Mouse (Mus musculus) liver, embryonic 16.5 days (tissue): ENCODE measurements around the gene Zkscan5. TPM values are rescaled to one million over a fixed set of nuclear protein-coding genes. Genes with fewer than 3 reads are reported as not detected.

Experiments
- ATAC-seq: fragments of 200-750 bp; cut with Nextera tagmentation; 2 replicates; pipeline ENCODE4 v1.8.0; 2017; ENCODE audit warnings: low read depth, mild to moderate bottlenecking, moderate number of reproducible peaks, moderate library complexity
- H3K27ac ChIP-seq: fragments of 300-500 bp; sonication (generic); 2 replicates; pipeline ENCODE4 v1.5.1; 2014; ENCODE audit warnings: mild to moderate bottlenecking, low read length
- H3K27me3 ChIP-seq: fragments of 300-500 bp; sonication (generic); 2 replicates; pipeline ENCODE4 v1.6.1; 2014; ENCODE audit warnings: low read depth, low read length, mixed read lengths; ENCODE audit not compliant: control insufficient read depth, insufficient read depth
- H3K36me3 ChIP-seq: fragments of 300-500 bp; sonication (generic); 2 replicates; pipeline ENCODE4 v1.6.1; 2014; ENCODE audit warnings: mild to moderate bottlenecking; ENCODE audit not compliant: control insufficient read depth, insufficient read depth
- H3K4me1 ChIP-seq: fragments of 300-500 bp; sonication (generic); 2 replicates; pipeline ENCODE4 v1.6.1; 2014; ENCODE audit warnings: low read depth, low read length, mixed read lengths; ENCODE audit not compliant: control insufficient read depth
- H3K4me2 ChIP-seq: fragments of 300-500 bp; sonication (generic); 2 replicates; pipeline ENCODE4 v1.6.1; 2014; ENCODE audit warnings: low read depth, low read length, mixed read lengths
- H3K4me3 ChIP-seq: fragments of 300-500 bp; sonication (generic); 2 replicates; pipeline ENCODE4 v1.5.1; 2014; ENCODE audit warnings: low read depth, mild to moderate bottlenecking, low read length
- H3K9ac ChIP-seq: fragments of 300-500 bp; sonication (generic); 2 replicates; pipeline ENCODE4 v1.6.1; 2014; ENCODE audit warnings: low read depth, low read length
- H3K9me3 ChIP-seq: fragments of 300-500 bp; sonication (generic); replicated peaks from 2 replicates; pipeline ENCODE4 v1.6.1; 2016; ENCODE audit warnings: low read length; ENCODE audit not compliant: control insufficient read depth
- WGBS: fragments of 180-500 bp; shearing (Covaris S2); extraction: QIAGEN DNeasy Blood & Tissue Kit; methylation state at CpG from one replicate; pipeline ENCODE4 v1.1.7; 2014; ENCODE audit not compliant: insufficient replicate concordance; 5-methylcytosine and 5-hydroxymethylcytosine counted together
- polyA plus RNA-seq: library from polyadenylated mRNA; unstranded; fragments of >200 nt; fragmentation: Nextera tagmentation; extraction: Ambion mirVana; gene quantifications from 2 replicates; pipeline ENCODE4 v1.2.1, GENCODE M21; 2015

The Zkscan5 gene
- polyA plus RNA-seq, 1 experiment from 2014 or later = 4.3 TPM

DNA sequence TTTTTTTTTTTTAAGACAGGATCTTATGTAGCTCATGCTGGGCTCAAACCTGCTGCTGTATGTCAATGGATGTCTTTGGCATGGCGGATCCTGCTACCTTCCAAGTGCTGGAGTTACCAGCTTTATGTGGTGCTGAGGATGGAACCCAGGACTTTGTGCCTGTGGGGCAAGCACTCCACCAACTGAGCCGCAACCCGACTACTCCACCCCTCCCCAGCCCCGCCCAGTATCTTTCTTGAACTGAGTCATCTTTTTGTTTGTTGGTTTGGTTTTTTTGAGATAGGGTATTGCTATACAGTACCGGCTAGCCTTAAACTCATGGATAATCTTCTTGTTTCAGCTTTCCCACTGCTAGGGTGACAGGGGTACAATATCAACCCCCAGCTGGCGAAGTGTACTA, 14.9 kb upstream of the Zkscan5 start:
- ATAC-seq = peak; percentile 10; the same call in 1 of the 2 replicates
- peak overlapping the region; percentile 91 for H3K4me3 ChIP-seq
- peaks cover 21% of the 10 kb centered on the region for H3K36me3 ChIP-seq
- H3K9me3 ChIP-seq = no peaks in the 10 kb centered on the region
- H3K4me1 ChIP-seq = peaks cover 27% of the 10 kb centered on the region
- 30% methylated on average over 6 of the region's 6 CpGs for WGBS
- peak overlapping the region; percentile 85 for H3K4me2 ChIP-seq
- H3K9ac ChIP-seq = no peak overlapping the region; the same call in 1 of the 2 replicates
- no peak overlapping the region for H3K27ac ChIP-seq
- H3K27me3 ChIP-seq = no peaks in the 10 kb centered on the region

- peak overlapping the region; percentile 85 for H3K4me2 ChIP-seq
- peak overlapping the region; percentile 83 for H3K27ac ChIP-seq
- peaks cover 25% of the 10 kb centered on the region for H3K36me3 ChIP-seq
- peak; percentile 12; the same call in 1 of the 2 replicates for ATAC-seq
- H3K4me3 ChIP-seq = peak overlapping the region; percentile 91
- 18% methylated on average over 5 of the region's 5 CpGs for WGBS
- H3K9ac ChIP-seq = peak overlapping the region; percentile 93
- no peaks in the 10 kb centered on the region for H3K9me3 ChIP-seq
- no peaks in the 10 kb centered on the region for H3K27me3 ChIP-seq
- peaks cover 27% of the 10 kb centered on the region for H3K4me1 ChIP-seq
Observed at GRCm38 (mm10) chr5:145190373-145190772, 14.0 kb upstream of the Zkscan5 start.

- H3K36me3 ChIP-seq = peaks cover 32% of the 10 kb centered on the region
- H3K9me3 ChIP-seq = no peaks in the 10 kb centered on the region
- peaks cover 27% of the 10 kb centered on the region for H3K4me1 ChIP-seq
- H3K9ac ChIP-seq = peak overlapping the region; percentile 93
- under 1% methylated on average over 41 of the region's 41 CpGs for WGBS
- peak overlapping the region; percentile 83 for H3K27ac ChIP-seq
- peak; percentile 89 for ATAC-seq
- peak overlapping the region; percentile 91 for H3K4me3 ChIP-seq
- H3K27me3 ChIP-seq = no peaks in the 10 kb centered on the region
- H3K4me2 ChIP-seq = peak overlapping the region; percentile 85
Observed at GRCm38 (mm10) chr5:145190875-145191798, 13.2 kb upstream of the Zkscan5 start.

- Histone ChIP-seq H3K4me3 (peak within 1 kb of the TSS; percentile 91), H3K36me3 (peaks cover 24% of the 10 kb centered on the region), H3K27me3 (no peaks in the 10 kb centered on the region), H3K4me2 (peak within 1 kb of the TSS; percentile 85), H3K27ac (peak within 1 kb of the TSS; percentile 83), H3K9me3 (no peaks in the 10 kb centered on the region), H3K4me1 (peaks cover 27% of the 10 kb centered on the region), H3K9ac (peak within 1 kb of the TSS; percentile 93)
- no peak for ATAC-seq
- WGBS = 74% methylated on average over 2 of the region's 2 CpGs
Observed at GRCm38 (mm10) chr5:145191962-145192361, 12.4 kb upstream of the Zkscan5 start, which contains the start of gene Atp5j2. Gene Atp5j2, minus strand, starts transcription at chr5:145192062.

DNA sequence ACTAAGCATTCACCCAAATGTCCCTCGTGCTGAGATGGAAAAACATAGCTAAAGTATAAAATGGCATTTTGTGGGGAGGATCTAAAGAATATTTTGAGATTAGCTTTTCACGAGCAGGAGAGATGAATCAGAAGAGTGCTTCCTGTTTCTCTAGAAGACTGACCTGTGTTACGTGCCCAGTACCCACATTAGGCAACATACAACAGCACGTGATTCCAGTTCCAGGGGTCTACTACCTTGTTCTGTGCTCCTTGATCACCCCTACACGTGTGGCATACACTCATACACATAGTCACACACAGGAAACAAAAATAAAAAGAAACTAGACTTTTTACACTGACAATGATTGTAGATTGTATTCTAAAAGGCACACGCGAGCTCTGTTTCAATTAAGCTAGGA, 4.0 kb upstream of the Zkscan5 start:
- peak overlapping the region; percentile 92; the same call in 1 of the 2 replicates for H3K9ac ChIP-seq
- H3K4me3 ChIP-seq = peak overlapping the region; percentile 98

DNA sequence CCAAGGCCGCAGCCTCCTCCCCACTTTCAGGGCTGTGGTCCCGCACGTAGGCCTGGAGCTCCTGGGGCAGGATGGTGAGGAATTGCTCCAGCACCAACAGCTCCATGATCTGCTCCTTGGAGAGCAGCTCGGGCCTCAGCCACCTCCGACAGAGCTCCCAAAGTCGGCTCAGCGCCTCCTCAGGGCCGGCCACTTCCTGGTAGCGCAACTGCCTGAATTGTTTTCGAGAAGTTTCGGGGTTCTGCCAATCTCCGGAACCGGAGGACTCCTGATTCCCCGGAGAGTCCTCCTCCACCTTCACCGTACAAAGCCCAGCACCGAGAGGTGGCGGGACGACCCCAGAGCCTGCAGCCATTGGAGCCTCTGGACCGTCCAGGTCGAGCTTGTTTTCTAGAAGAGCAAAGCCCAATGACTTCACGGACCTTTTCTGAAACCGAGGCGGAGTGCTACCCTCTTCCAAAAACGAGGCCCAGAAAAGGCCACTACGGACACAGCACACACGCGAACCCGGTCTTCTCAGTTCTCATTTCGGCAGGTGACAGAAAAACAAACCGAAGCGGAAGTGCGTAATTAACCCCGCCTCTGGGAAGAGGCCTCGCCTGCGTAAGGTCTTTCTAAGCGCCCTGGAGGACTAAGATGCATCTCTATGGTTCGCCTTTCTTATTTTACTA, 2.9 kb upstream of the Zkscan5 start, which contains the start of gene Zkscan14:
Zkscan14 (minus strand) TSS at position 548 of the 671 bp plus-strand sequence.
- peak within 1 kb of the TSS; percentile 98 for H3K4me3 ChIP-seq
- peak within 1 kb of the TSS; percentile 81 for H3K4me2 ChIP-seq
- H3K9ac ChIP-seq = peak within 1 kb of the TSS; percentile 92
- no peaks in the 10 kb centered on the region for H3K27me3 ChIP-seq
- WGBS = under 1% methylated on average over 37 of the region's 37 CpGs
- peak within 1 kb of the TSS; percentile 91 for H3K27ac ChIP-seq
- H3K9me3 ChIP-seq = no peaks in the 10 kb centered on the region
- H3K36me3 ChIP-seq = no peaks in the 10 kb centered on the region
- H3K4me1 ChIP-seq = peaks cover 30% of the 10 kb centered on the region
- ATAC-seq = peak; percentile 27

More for the DNA sequence above, 4.0 kb upstream of the Zkscan5 start:
- WGBS = 64% methylated on average over 7 of the region's 7 CpGs
- Histone ChIP-seq H3K27me3 (no peaks in the 10 kb centered on the region), H3K4me1 (peaks cover 23% of the 10 kb centered on the region), H3K9me3 (no peaks in the 10 kb centered on the region), H3K27ac (no peak overlapping the region), H3K4me2 (peak overlapping the region; percentile 81), H3K36me3 (peaks cover 7% of the 10 kb centered on the region)
- no peak for ATAC-seq

DNA sequence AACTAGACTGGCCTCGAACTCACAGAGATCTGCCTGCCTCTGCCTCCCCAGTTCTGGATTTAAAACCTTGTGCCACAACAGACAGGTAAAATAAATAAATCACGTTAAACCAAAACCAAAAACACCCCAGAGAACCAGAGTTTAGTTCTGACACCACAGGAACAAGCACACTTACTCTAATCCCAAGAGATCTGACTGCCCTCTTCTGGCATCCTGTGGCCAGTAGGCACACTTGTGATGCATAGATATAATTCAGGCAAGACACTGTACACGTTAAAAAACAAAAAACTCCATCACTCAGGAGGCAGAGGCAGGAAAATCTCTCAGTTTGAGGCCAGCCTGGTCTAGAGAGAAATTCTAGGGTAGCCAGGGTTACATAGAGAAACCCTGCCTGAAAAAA, 1.9 kb upstream of the Zkscan5 start:
- WGBS = 47% methylated on average over 3 of the region's 3 CpGs
- H3K4me1 ChIP-seq = peaks cover 30% of the 10 kb centered on the region
- no peak overlapping the region for H3K4me3 ChIP-seq
- no peak for ATAC-seq
- no peak overlapping the region for H3K9ac ChIP-seq
- peaks cover 4% of the 10 kb centered on the region; the same call in 1 of the 2 replicates for H3K36me3 ChIP-seq
- no peaks in the 10 kb centered on the region for H3K9me3 ChIP-seq
- no peaks in the 10 kb centered on the region for H3K27me3 ChIP-seq
- no peak overlapping the region for H3K4me2 ChIP-seq
- H3K27ac ChIP-seq = no peak overlapping the region

DNA sequence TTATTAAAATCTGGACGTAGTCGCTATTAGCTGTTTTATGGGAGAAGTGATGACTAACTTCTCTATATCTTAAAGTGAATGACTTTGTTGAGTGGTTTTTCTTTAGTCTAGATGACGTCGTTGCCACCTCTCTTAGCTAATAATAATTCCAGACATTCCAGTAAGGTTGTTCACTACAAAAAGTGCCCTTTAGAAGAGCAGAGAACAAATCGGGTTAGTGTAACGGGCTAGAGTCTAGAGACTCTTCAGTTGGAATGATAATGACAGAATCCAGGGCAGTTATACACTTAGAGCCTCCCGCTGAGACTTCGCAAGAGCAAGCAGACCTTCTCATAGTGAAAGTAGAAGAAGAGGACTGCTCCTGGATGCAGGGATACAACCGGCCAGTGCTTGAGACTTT, 679 bp downstream of the Zkscan5 start:
- Histone ChIP-seq H3K4me3 (peak overlapping the region; percentile 84), H3K36me3 (peaks cover 4% of the 10 kb centered on the region), H3K9me3 (no peaks in the 10 kb centered on the region), H3K27ac (no peak overlapping the region), H3K4me2 (peak overlapping the region; percentile 77), H3K27me3 (no peaks in the 10 kb centered on the region), H3K4me1 (peaks cover 30% of the 10 kb centered on the region), H3K9ac (peak overlapping the region; percentile 84)
- ATAC-seq = no peak
- 19% methylated on average over 9 of the region's 9 CpGs for WGBS
